Mouse (Mus musculus): ENCODE measurements around the gene Nop56.

GRCm38 (mm10) chr2:130303014-130303413 lies 28.8 kb downstream of the Nop56 start:
- TF ChIP-seq CTCF (IDR thresholded peaks at IDR 0.05; ENCODE audit: control insufficient read depth, insufficient read depth, low read length) (no peak), POLR2A (IDR thresholded peaks at IDR 0.05; ENCODE audit: borderline replicate concordance, control insufficient read depth, low read depth, low read length) (no peak)

Measured in bone marrow, adult 2 months (tissue).